Mouse (Mus musculus) Patski (cell line): ENCODE data around the gene Znhit3. TPM values are rescaled to one million over a fixed set of nuclear protein-coding genes. Genes with fewer than 3 reads are reported as not detected.
A peak's percentile ranks its signal among the peaks of the same experiment; 100 is the strongest.

ENCODE experiments used
- ATAC-seq: fragments of 100-300 bp; one replicate; pipeline ENCODE4 v1.8.0; 2021
- CTCF ChIA-PET: fragments of 350-600 bp; sonication (Branson Sonifier 250); formaldehyde crosslinking; loops from one replicate; lab custom pipeline; 2022; ENCODE audit warnings: inconsistent platforms; lab: Charles Lee
- POLR2A ChIA-PET: fragments of 350-600 bp; sonication (Branson Sonifier 250); formaldehyde crosslinking; loops from one replicate; lab custom pipeline; 2022; ENCODE audit warnings: antibody characterized with exemption, inconsistent platforms; lab: Charles Lee
- DNase-seq: peaks from one replicate; pipeline ENCODE4 v3.0.0-alpha.2; 2011; ENCODE audit warnings: low read depth, low spot score
- H3K27me3 ChIP-seq: fragments of 371-371 bp; one replicate; pipeline ENCODE4 v1.5.1; 2021
- CTCF ChIP-seq: fragments of 100-300 bp; IDR thresholded peaks from one replicate; pipeline ENCODE4 v1.5.1; 2021
- in situ Hi-C: fragments of 300-500 bp; cut with MboI; formaldehyde crosslinking; loops from 3 replicates; pipeline ENCODE4 v1.11.1; 2018; ENCODE audit warnings: low pct_unique_long_range_greater_than_20kb, mixed read lengths
- polyA plus RNA-seq: library from polyadenylated mRNA; unstranded; gene quantifications from one replicate; pipeline ENCODE4 v1.2.3, GENCODE M21; 2021

Gene Znhit3
- polyA plus RNA-seq, 1 experiment from 2014 or later = 18.7 TPM

DNA sequence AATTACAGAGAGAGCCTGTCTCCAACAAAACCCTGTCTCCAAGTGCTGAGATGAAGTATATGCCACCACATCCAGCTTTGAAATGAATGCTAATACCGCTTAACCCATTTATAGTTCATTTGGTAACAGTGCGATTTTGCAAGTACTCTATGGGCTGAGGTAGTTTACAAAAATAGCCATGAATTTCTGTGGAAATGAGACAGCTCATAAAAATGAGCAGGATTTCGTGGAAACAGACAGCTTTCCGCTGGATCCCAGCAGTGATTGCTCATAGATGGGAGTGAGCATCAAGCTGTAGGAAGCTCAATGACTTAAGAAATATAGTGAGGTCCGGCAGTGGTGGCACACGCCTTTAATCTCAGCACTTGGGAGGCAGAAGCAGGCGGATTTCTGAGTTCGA is 4.8 kb upstream of the Znhit3 start:
- in situ Hi-C loops = no loop called here
- ChIA-PET CTCF (interaction anchor here (1.1 to 1.4 kb wide), 3 partner anchors 49 to 74 kb away, joined by 3 to 5 read pairs (median 4); no protein-coding TSS in a partner anchor), POLR2A (interaction anchor here (0.5 kb wide), 1 partner anchor 48 kb away, joined by 5 read pairs; no protein-coding TSS in a partner anchor)
- ATAC-seq (no peak), DNase-seq (no peak)
- TF ChIP-seq CTCF = no peak
- peaks cover 48% of the 10 kb centered on the region for H3K27me3 ChIP-seq

DNA sequence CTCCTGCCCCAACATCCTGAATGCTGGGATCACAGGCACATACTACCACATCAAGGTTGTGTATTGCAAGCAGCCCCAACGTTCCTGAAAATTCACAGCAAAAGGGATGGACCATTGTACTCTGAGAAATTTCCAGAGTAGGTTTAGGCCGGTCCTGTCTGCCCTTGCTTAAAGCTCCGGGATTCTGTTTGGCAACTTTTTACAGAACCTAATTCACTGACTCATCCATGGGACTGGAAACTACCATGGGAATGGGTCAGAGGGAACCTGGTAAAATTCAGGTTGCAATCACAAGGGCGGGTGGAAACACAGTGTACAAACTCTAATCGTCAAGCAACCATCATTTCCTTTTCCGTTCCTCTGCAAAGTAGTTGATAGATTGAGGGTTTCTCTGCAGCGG is 3.8 kb upstream of the Znhit3 start:
- POLR2A ChIA-PET = interaction anchor here (1.2 kb wide), 1 partner anchor 63 kb away, joined by 3 read pairs; no protein-coding TSS in a partner anchor
- in situ Hi-C loops = loop anchor here (5.0 kb wide), 1 partner anchor 57 kb away; no protein-coding TSS in a partner anchor
- no peak for TF ChIP-seq CTCF

DNA sequence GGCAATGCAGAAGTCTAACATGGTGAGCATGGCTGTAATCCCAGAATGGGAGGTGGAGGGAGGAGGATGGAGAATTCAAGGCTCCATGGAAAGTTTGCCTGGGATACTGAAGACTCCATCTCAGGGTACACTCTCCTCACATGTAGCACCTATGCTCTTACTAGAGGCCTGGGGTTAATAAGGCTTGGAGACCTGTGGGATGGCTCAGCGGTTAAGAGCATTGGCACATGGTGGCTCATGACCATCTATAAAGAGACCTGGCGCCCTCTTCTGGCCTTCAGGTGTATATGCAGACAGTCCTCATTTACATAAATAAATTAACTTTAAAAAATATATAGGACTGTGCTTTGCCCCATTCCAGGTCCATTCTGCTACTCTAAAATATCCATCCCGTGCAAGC is 3.1 kb upstream of the Znhit3 start:
- ATAC-seq (no peak), DNase-seq (no peak)
- peaks cover 41% of the 10 kb centered on the region for H3K27me3 ChIP-seq
- in situ Hi-C loops = loop anchor here (5.0 kb wide), 1 partner anchor 58 kb away; no protein-coding TSS in a partner anchor
- ChIA-PET CTCF (interaction anchor here (0.8 to 2.3 kb wide), 9 partner anchors 12 to 419 kb away, joined by 3 to 10 read pairs (median 7); no protein-coding TSS in a partner anchor), POLR2A (interaction anchor here (1.2 kb wide), 1 partner anchor 63 kb away, joined by 3 read pairs; no protein-coding TSS in a partner anchor)
- TF ChIP-seq CTCF = peak; percentile 67

More for the DNA sequence above, 3.8 kb upstream of the Znhit3 start:
- CTCF ChIA-PET = interaction anchor here (1.2 to 2.1 kb wide), 3 partner anchors 41 to 75 kb away, joined by 4 to 9 read pairs (median 5); no protein-coding TSS in a partner anchor
- peaks cover 47% of the 10 kb centered on the region for H3K27me3 ChIP-seq
- ATAC-seq (no peak), DNase-seq (no peak)

DNA sequence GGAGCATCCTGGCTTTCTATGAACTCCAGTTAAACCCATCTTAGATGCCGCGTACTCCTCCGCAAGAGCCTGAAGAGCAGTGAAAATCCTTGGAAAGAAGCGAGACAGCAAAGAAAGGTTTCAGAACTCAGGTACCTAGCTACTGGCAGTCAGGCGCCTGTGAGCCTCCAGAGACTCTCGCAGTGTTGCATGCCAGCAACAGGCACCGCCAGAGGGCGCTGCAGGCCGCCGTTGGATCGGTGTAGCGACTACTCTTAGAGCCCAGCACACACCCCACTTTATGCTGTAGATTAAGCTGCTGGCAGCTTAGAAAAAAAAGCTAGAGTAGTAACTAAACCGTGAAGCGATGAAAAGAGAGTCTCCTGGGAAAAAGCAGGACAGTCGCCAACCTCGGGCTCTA is 2.3 kb upstream of the Znhit3 start:
- in situ Hi-C loops = loop anchor here (5.0 kb wide), 1 partner anchor 59 kb away; no protein-coding TSS in a partner anchor
- ATAC-seq (peak; percentile 60), DNase-seq (no peak)
- TF ChIP-seq CTCF = peak; percentile 88
- ChIA-PET CTCF (interaction anchor here (0.5 to 2.3 kb wide), 23 partner anchors 9 to 419 kb away, joined by 3 to 10 read pairs (median 4); no protein-coding TSS in a partner anchor), POLR2A (no interaction called here)
- peaks cover 35% of the 10 kb centered on the region for H3K27me3 ChIP-seq

DNA sequence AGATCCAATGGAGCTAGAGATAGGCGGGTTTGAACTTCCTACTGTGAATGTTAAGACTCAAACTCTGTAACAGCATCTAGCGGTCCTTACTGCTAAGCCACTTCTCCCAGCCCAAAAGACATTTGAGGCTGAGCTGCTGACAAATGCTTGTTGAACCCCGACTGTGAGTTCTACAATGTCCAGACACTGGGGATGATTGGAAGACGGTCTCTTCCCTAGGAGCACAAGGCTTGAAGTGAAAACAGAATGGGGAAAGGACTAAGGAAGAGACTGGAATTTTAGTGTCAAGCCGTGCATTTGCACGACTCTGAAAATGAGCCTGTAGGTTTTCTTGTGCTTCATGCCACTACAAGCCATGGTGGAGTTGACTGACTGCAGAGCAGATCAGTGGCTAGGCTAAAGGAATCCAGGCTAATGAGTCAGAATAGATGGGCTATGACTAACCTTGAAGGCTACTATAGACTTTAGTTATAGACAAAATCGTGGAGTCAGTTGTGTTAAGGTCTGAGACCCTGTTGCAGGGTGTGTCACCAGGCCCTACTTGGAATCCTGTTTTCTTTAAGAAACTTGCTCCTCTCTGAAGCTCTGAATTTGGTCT is 636 bp upstream of the Znhit3 start:
- in situ Hi-C loops = loop anchor here (5.0 kb wide), 1 partner anchor 60 kb away; no protein-coding TSS in a partner anchor
- ChIA-PET POLR2A (interaction anchor here (0.7 to 1.0 kb wide), 3 partner anchors 9 to 36 kb away, joined by 3 read pairs; no protein-coding TSS in a partner anchor), CTCF (interaction anchor here (1.1 to 2.3 kb wide), 2 partner anchors 9 to 57 kb away, joined by 3 to 10 read pairs; no protein-coding TSS in a partner anchor)
- ATAC-seq = no peak
- peaks cover 19% of the 10 kb centered on the region for H3K27me3 ChIP-seq
- no peak for TF ChIP-seq CTCF
- no peak for DNase-seq

DNA sequence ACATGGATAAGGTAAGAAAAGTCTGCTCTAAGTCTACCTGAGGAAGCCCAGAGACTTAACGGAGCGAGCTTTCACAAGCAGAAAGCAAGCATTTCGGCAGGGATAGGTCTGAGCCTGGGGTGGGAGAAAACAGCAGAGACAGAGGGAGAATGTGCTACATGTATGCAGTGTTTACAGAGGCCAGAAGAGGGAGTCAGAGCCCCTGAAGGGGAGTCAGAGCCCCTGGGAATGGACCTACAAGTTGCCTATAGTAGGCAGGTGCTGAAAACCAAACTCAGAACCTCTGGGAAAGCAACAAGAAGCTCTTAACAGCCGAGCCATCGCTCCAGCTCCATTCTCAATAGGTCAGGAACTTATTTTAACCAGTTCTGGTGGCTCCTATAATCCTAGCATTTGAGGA is 1.5 kb downstream of the Znhit3 start:
- in situ Hi-C loops = loop anchor here (5.0 kb wide), 1 partner anchor 63 kb away; no protein-coding TSS in a partner anchor

DNA sequence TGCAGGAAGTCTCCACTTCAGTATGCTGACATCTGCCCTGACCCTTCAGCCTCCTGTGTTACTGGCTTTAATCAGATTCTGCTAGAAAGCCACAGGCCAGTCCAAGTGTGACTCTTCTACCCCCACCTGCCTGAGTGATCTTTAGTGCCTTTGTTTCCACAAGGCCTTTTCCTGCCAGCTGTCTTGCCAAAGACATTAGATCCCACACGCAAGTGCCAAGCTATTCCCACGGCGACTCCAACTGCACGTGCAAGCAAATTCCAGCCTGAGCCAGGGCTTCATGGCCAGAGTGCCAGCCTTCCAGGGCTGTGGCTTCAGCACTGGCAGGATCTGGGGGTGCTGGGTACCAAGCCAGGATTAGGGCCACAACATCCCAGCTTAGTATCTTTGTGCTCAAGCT is 5.8 kb downstream of the Znhit3 start:
- no peaks in the 10 kb centered on the region for H3K27me3 ChIP-seq
- POLR2A ChIA-PET = interaction anchor here (0.6 kb wide), 1 partner anchor 801 kb away, joined by 3 read pairs; no protein-coding TSS in a partner anchor

More for the DNA sequence above, 1.5 kb downstream of the Znhit3 start:
- no peak for TF ChIP-seq CTCF
- DNase-seq (no peak), ATAC-seq (no peak)
- POLR2A ChIA-PET = interaction anchor here (0.7 to 0.9 kb wide), 4 partner anchors 34 to 100 kb away, joined by 3 to 7 read pairs (median 4); partner anchors contain the start of genes Mrm1 and Pigw
- peaks cover 2% of the 10 kb centered on the region for H3K27me3 ChIP-seq
- CTCF ChIA-PET = interaction anchor here (1.0 kb wide), 1 partner anchor 68 kb away, joined by 3 read pairs; no protein-coding TSS in a partner anchor

DNA sequence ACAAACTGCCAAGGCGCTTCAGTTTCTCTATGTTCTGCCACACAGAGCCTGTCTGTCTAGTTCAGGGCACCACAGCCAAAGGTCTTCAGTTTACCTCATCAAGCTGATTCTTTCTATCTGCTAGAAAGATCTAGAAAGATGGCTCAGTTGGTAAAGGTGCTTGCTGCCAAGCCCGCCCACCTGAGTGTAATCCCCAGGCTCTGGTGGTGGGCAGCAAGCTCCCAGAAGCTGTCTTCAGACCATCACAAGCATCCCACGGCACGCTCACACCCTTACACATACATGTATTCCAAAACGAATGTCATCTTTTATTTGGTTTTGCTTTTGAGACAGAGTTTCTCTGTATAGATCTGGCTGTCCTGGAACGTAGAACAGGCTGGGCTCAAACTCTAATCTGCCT is 7.7 kb downstream of the Znhit3 start:
- CTCF ChIA-PET = interaction anchor here (1.7 kb wide), 1 partner anchor 10 kb away, joined by 10 read pairs; no protein-coding TSS in a partner anchor
- no peak for DNase-seq
- in situ Hi-C loops = no loop called here

More for the DNA sequence above, 5.8 kb downstream of the Znhit3 start:
- in situ Hi-C loops = no loop called here
- CTCF ChIA-PET = no interaction called here
- no peak for TF ChIP-seq CTCF
- no peak for ATAC-seq
- no peak for DNase-seq

DNA sequence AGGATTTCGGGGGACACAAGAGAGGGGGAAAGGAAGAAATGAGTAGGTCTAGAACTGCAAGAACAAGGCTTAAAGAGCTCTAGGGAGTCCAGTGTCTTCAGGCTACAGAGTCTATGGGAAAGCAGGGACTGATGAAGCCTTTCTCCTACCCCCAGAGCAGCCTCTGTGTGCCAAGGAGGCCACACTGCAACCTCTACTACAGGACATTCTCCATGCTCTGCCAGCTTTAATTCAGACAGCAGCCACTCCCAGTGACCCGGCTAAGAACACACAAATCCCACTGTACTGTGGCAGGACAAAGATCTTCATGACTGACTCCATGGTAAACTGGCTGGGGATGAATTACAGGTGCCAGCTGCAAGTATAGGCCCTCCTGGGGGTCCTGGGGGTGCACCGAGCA is 9.1 kb downstream of the Znhit3 start:
- H3K27me3 ChIP-seq = no peaks in the 10 kb centered on the region
- ATAC-seq (peak; percentile 17), DNase-seq (no peak)
- CTCF ChIA-PET = interaction anchor here (0.9 to 1.7 kb wide), 2 partner anchors 11 to 27 kb away, joined by 3 to 10 read pairs; partner anchors contain the start of gene Pigw
- POLR2A ChIA-PET = interaction anchor here (0.5 to 1.5 kb wide), 3 partner anchors 10 to 26 kb away, joined by 3 to 4 read pairs (median 3); partner anchors contain the start of gene Pigw
- in situ Hi-C loops = no loop called here
- TF ChIP-seq CTCF = no peak

More for the DNA sequence above, 7.7 kb downstream of the Znhit3 start:
- no peak for ATAC-seq
- POLR2A ChIA-PET = interaction anchor here (0.6 to 1.3 kb wide), 2 partner anchors 8 to 23 kb away, joined by 3 read pairs; no protein-coding TSS in a partner anchor
- no peak for TF ChIP-seq CTCF
- no peaks in the 10 kb centered on the region for H3K27me3 ChIP-seq

DNA sequence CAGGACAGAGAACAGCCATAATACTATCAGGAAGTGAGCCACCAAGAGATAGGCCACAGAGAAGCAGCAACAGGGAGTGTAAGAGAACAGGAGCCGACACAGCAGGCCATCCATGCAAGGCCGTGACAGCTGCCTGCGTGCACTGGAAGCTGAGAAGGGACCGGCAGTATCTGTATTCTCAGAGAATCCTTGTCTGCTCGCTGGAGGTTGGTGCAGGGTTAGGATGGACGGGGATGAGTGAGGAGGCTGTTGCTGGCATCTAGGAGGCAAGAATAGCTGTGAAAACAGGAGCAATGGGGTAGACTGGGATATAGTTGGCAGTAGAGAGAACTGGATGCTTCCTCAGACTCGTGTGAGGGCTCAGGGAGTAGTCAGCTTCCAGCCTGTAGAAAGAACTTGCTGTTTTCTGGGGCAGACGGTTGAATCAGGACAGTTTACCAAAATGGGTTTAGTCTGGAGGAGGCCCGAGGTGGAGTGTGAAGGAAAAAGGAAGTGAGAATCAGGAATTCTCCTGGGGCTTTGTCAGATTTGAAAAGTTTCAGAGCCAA is 11.5 kb downstream of the Znhit3 start:
- DNase-seq = no peak
- TF ChIP-seq CTCF = no peak
- H3K27me3 ChIP-seq = no peaks in the 10 kb centered on the region
- CTCF ChIA-PET = interaction anchor here (1.6 kb wide), 1 partner anchor 14 kb away, joined by 7 read pairs; no protein-coding TSS in a partner anchor
- in situ Hi-C loops = no loop called here
- no peak for ATAC-seq
- POLR2A ChIA-PET = no interaction called here
